Mouse (Mus musculus) limb, embryonic 14.5 days (tissue): ENCODE data around the gene Atg9b. TPM values are rescaled to one million over a fixed set of nuclear protein-coding genes. Genes with fewer than 3 reads are reported as not detected.

Experiments used
- ATAC-seq: fragments of 200-750 bp; cut with Nextera tagmentation; 2 replicates; pipeline ENCODE4 v1.8.0; 2017; ENCODE audit warnings: low read depth, moderate number of reproducible peaks, moderate TSS enrichment; ENCODE audit not compliant: low FRiP score
- DNase-seq: peaks from one replicate; pipeline ENCODE4 v3.0.0-alpha.2; 2015; ENCODE audit warnings: low spot score
- H3K27ac ChIP-seq: fragments of 300-500 bp; sonication (generic); replicated peaks from 2 replicates; pipeline ENCODE4 v1.5.1; 2014; ENCODE audit warnings: low read depth, mild to moderate bottlenecking, low read length, moderate library complexity, mixed read lengths
- H3K27me3 ChIP-seq: fragments of 300-500 bp; sonication (generic); 2 replicates; pipeline ENCODE4 v1.6.1; 2014; ENCODE audit warnings: low read length, mixed read lengths; ENCODE audit not compliant: control insufficient read depth, insufficient read depth
- H3K36me3 ChIP-seq: fragments of 300-500 bp; sonication (generic); 2 replicates; pipeline ENCODE4 v1.6.1; 2014; ENCODE audit warnings: mild to moderate bottlenecking, low read length, moderate library complexity, mixed read lengths; ENCODE audit not compliant: control insufficient read depth, insufficient read depth
- H3K4me1 ChIP-seq: fragments of 300-500 bp; sonication (generic); 2 replicates; pipeline ENCODE4 v1.6.1; 2014; ENCODE audit warnings: antibody characterized with exemption, low read length, mixed read lengths; ENCODE audit not compliant: control insufficient read depth, insufficient read depth
- H3K4me2 ChIP-seq: fragments of 300-500 bp; sonication (generic); replicated peaks from 2 replicates; pipeline ENCODE4 v1.6.1; 2014; ENCODE audit warnings: low read depth, mild to moderate bottlenecking, low read length, moderate library complexity; ENCODE audit not compliant: severe bottlenecking
- H3K4me3 ChIP-seq: fragments of 300-500 bp; sonication (generic); replicated peaks from 2 replicates; pipeline ENCODE4 v1.5.1; 2014; ENCODE audit warnings: low read length
- H3K9ac ChIP-seq: fragments of 300-500 bp; sonication (generic); 2 replicates; pipeline ENCODE4 v1.6.1; 2014; ENCODE audit warnings: mild to moderate bottlenecking, low read depth, low read length, moderate library complexity; ENCODE audit not compliant: severe bottlenecking
- H3K9me3 ChIP-seq: fragments of 300-500 bp; sonication (generic); 2 replicates; pipeline ENCODE4 v1.6.1; 2016; ENCODE audit warnings: low read length; ENCODE audit not compliant: control insufficient read depth
- POLR2A ChIP-seq: fragments of 200-500 bp; IDR thresholded peaks from 2 replicates; pipeline ENCODE4 v1.8.0; 2012; ENCODE audit warnings: inconsistent platforms, mild to moderate bottlenecking, moderate library complexity, borderline replicate concordance; ENCODE audit not compliant: insufficient read depth, insufficient read length; ENCODE audit errors: extremely low read depth
- WGBS: fragments of 180-500 bp; shearing (Covaris S2); extraction: QIAGEN DNeasy Blood & Tissue Kit; methylation state at CpG from one replicate; pipeline ENCODE4 v1.1.7; 2014; 5-methylcytosine and 5-hydroxymethylcytosine counted together
- polyA plus RNA-seq, 2 experiments: library from polyadenylated mRNA; depleted of rRNA in 1 of 2; stranded (reverse) in 1 of 2; unstranded in 1 of 2; fragments of >200 nt; fragmentation: Nextera tagmentation in 1 of 2; extraction: Ambion mirVana in 1 of 2; gene quantifications; 2 replicates each; pipeline versions ENCODE4 v1.2.1 to v1.2.3; 2012 to 2014

The Atg9b gene
- 1.7 and 2.4 TPM in 2 replicates for polyA plus RNA-seq (2012; rRNA removed)
- polyA plus RNA-seq (2014; fragmentation: Nextera tagmentation; extraction: Ambion mirVana), result 0.54 and 1.3 TPM in 2 replicates

DNA sequence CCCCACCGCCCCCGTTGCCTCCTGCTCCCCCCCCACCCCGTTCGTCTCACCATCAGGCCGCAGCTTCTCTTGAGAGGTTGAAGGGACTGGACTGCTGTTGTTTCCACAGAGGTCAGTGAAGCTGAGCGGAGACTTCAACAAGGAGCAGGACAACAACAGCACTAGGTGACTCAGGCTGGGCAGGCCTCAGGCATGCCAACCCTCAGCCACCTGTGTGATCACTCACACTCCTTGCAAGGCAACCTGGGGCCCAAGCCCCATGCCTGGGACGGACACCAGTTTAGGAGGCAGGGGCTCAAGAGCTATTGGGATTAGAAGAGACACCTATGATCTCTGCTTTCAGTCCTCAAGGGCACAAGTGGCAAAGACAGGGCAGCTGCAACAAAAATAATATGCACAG is at the start of gene Atg9b:
Gene Atg9b, minus strand, starts transcription at position 280 of the 400 bp plus-strand sequence.
- peaks cover 6% of the 10 kb centered on the region for H3K4me1 ChIP-seq
- H3K27ac ChIP-seq, result no peak within 1 kb of the TSS
- no peak within 1 kb of the TSS for H3K9ac ChIP-seq
- DNase-seq (no peak), ATAC-seq (no peak)
- H3K4me3 ChIP-seq, result no peak within 1 kb of the TSS
- H3K4me2 ChIP-seq, result no peak within 1 kb of the TSS
- peaks cover 3% of the 10 kb centered on the region; the same call in 1 of the 2 replicates for H3K36me3 ChIP-seq
- no peak for TF ChIP-seq POLR2A
- H3K9me3 ChIP-seq, result no peaks in the 10 kb centered on the region
- WGBS, result 85% methylated on average over 7 of the region's 7 CpGs
- 0 out of 2 replicates have a peak, but pooled peaks cover 13% of the 10 kb centered on the region for H3K27me3 ChIP-seq

DNA sequence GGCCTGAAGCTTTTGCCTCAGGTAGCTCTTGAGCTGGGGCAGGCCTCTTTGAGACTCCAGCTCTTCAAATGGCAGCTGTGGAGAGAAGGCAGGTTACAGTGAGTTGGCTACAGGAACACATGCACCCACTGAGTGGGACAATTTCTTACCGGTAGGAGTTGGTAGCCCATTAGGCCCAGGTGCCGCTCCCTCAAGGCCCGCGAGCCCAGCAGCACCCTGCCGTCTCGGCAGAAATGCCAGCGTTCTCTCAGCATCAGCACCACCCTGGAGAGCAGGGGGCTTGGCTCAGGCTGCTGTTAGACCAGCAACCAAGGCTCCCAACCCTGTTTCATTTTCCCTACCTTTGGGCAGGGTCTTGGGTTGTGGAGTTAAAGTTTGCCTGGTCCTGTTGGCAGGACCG is 49.2 kb upstream of the Atg9b start:
- no peak for TF ChIP-seq POLR2A
- Histone ChIP-seq H3K4me2 (no peak overlapping the region), H3K9ac (no peak overlapping the region), H3K36me3 (peaks cover 69% of the 10 kb centered on the region), H3K27ac (no peak overlapping the region), H3K4me3 (no peak overlapping the region), H3K9me3 (no peaks in the 10 kb centered on the region), H3K27me3 (no peaks in the 10 kb centered on the region), H3K4me1 (peaks cover 10% of the 10 kb centered on the region)
- DNase-seq (no peak), ATAC-seq (no peak)
- 94% methylated on average over 8 of the region's 8 CpGs for WGBS

DNA sequence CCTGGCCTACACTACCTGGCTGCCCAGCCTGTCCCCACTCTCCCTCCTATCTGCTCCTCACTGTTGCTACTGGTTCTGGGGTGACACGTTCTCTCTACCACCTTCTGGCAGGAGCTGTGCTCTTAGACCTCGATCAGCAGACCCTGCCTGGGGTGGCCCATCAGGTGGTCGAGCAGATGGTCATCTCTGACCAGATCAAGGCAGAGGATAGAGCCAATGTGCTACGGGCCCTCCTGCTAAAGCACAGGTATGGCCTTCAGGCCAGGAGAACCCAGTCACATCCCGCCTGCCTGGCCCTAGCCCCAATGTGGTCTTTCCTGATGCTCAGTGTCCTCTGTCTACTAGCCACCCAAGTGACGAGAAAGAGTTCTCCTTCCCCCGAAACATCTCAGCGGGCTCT is 42.0 kb upstream of the Atg9b start:
- DNase-seq (no peak), ATAC-seq (no peak)
- Histone ChIP-seq H3K4me3 (no peak overlapping the region), H3K4me1 (no peaks in the 10 kb centered on the region), H3K9ac (no peak overlapping the region), H3K4me2 (no peak overlapping the region), H3K27me3 (no peaks in the 10 kb centered on the region), H3K36me3 (peaks cover 96% of the 10 kb centered on the region), H3K27ac (no peak overlapping the region), H3K9me3 (no peaks in the 10 kb centered on the region)
- whole genome bisulfite sequencing, result 88% methylated on average over 8 of the region's 8 CpGs
- no peak for TF ChIP-seq POLR2A

DNA sequence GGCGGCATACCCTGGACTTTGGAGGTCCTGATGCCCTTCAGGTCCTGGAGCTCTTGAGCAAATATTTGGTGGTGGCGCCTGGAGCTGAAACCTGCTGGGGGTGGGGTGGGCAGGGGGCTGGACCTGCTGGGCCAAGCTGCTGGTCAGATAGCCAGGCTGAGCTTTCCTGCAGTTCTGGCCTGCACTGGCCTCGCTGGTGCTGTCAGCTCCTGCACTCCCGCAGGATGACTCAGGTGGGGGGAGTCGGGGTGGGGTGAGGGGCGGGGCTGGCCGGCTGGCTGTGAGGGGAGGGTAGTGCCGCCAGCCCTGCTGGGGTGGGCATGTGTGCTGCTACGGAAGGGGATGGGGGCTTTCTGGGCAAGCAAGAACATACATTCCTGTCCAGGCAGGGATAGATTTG is 36.7 kb upstream of the Atg9b start:
- WGBS, result 16% methylated on average over 7 of the region's 9 CpGs
- Histone ChIP-seq H3K4me2 (peak overlapping the region; percentile 94), H3K36me3 (peaks cover 47% of the 10 kb centered on the region), H3K4me1 (peaks cover 33% of the 10 kb centered on the region), H3K27ac (no peak overlapping the region), H3K27me3 (no peaks in the 10 kb centered on the region), H3K4me3 (no peak overlapping the region), H3K9me3 (no peaks in the 10 kb centered on the region), H3K9ac (peak overlapping the region; percentile 28; the same call in 1 of the 2 replicates)
- no peak for ATAC-seq
- no peak for DNase-seq
- no peak for TF ChIP-seq POLR2A

DNA sequence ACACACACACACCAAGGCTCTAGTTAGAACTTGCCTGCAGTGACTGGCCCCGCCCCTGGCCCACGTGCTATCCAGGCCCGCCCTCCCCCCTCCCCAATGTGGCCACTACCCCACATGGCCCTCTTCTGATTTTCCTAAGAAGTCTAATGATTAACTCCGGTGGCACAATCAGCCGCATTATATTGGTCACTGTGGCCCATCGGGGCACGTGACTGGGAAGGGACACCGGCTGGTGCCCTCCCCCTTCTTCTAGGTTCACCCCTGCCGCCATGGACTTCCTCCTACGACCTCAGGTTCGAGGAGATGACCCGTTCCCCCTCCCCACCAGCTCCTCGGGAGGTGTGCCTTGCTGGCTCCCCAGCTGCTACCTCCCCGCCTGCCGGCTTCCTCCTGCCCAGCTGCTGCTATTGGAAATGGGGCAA is 36.0 kb upstream of the Atg9b start:
- peak overlapping the region; percentile 28; the same call in 1 of the 2 replicates for H3K9ac ChIP-seq

More for the DNA sequence above, 36.0 kb upstream of the Atg9b start:
- ATAC-seq (no peak), DNase-seq (no peak)
- Histone ChIP-seq H3K36me3 (peaks cover 41% of the 10 kb centered on the region), H3K4me1 (peaks cover 33% of the 10 kb centered on the region), H3K27ac (no peak overlapping the region), H3K9me3 (no peaks in the 10 kb centered on the region), H3K4me3 (0 out of 2 replicates have a peak overlapping the region, but pooled peaks have one; percentile 1), H3K27me3 (no peaks in the 10 kb centered on the region), H3K4me2 (peak overlapping the region; percentile 94)
- 9% methylated on average over 15 of the region's 15 CpGs for WGBS
- TF ChIP-seq POLR2A, result no peak
